9 mouse cellular contexts compared by ENCODE assay signal in the genomic region with DNA sequence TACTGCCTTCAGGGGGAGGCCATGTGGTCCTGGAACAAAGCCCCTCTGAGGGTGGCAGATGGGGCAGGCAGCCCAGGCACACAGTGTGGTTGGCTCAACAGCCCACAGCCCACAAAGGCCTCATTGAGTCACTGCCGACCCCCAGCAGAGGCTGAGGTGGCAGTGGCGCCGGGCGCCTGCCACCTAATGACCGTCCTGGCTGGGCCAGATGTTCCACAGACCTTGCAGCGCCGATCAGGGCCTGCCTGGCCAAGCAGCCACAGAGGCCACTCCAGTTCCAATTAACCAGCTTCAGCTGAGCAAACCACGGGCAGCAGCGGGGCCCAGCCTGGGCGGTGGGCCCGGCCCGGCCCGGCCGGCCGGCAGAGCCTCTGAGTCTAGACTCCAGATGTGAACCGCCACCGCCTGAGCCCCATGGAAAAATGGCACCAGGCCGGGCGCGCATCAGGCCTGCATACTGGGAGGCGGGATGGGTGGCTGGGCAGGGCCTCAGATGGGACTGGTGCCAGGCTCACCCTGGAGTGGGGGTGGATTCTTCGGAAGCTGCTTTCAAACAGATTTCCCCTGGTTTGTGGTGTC. TPM values are rescaled to one million over a fixed set of nuclear protein-coding genes. Genes with fewer than 3 reads are reported as not detected.
DNase-seq lines count a peak whose midpoint lies in the region; ATAC-seq and TF ChIP-seq lines count a peak whose summit lies in the region.
"Had no signal": no experiment of that assay in that cellular context is flagged by ENCODE, and none has a peak within 500 bp of the region (broad histone marks: within the 10 kb centered on the region; RNA-seq: fewer than 3 reads in every experiment).

No protein-coding gene starts in this region.

- no peaks in the 10 kb centered on the region for H3K27me3 ChIP-seq in embryonic facial prominence, embryonic 12.5 days
- no peaks in the 10 kb centered on the region for H3K27me3 ChIP-seq in heart, adult 2 months (ENCODE audit: control insufficient read depth, insufficient read depth, low read length)
- no peaks in the 10 kb centered on the region for H3K27me3 ChIP-seq in limb, embryonic 10.5 days (ENCODE audit: low read depth, poor library complexity, severe bottlenecking)

- intact Hi-C loops in heart, adult 2 months (cut with DNase I): no loop called here

- ATAC-seq in embryonic facial prominence, embryonic 12.5 days (ENCODE audit: insufficient number of reproducible peaks, insufficient read depth, low FRiP score, low TSS enrichment): peak; percentile 53
- no peak for ATAC-seq in megakaryocyte, adult 5-6 weeks (ENCODE audit: poor library complexity, severe bottlenecking)

- peak; percentile 75 to 82 for DNase-seq in adrenal gland, adult (ENCODE audit: inconsistent age in 2 of 2, low spot score in 1 of 2)
- no peak for DNase-seq in adrenal gland, postnatal 4 days (ENCODE audit: low spot score in 2 of 2)
- peak; percentile 77 to 78 for DNase-seq in heart, adult 2 months
- DNase-seq in kidney, adult 18-20 months: peak; percentile 69
- peak; percentile 85 for DNase-seq in limb, embryonic 10.5 days (ENCODE audit: low spot score)
- DNase-seq in neural tube, embryonic 10.5 days (ENCODE audit: extremely low spot score, low spot score): peak; percentile 44

- H3K79me2 ChIP-seq in heart, adult 2 months (replicated peaks; ENCODE audit: control insufficient read depth, insufficient read depth, low read length): no peaks in the 10 kb centered on the region

- H3K4me2 ChIP-seq in embryonic facial prominence, embryonic 12.5 days (replicated peaks): 0 out of 2 replicates have a peak overlapping the region, but pooled peaks have one; percentile 1

- peak overlapping the region; percentile 96 for H3K27ac ChIP-seq in embryonic facial prominence, embryonic 12.5 days
- peak overlapping the region; percentile 91 for H3K27ac ChIP-seq in heart, adult 2 months
- H3K27ac ChIP-seq in limb, embryonic 10.5 days: peak overlapping the region; percentile 94

- peaks cover 49% of the 10 kb centered on the region for H3K36me3 ChIP-seq in embryonic facial prominence, embryonic 12.5 days
- H3K36me3 ChIP-seq in heart, adult 2 months (ENCODE audit: control insufficient read depth, insufficient read depth, low read length): peaks cover 3% of the 10 kb centered on the region
- H3K36me3 ChIP-seq in limb, embryonic 10.5 days: peaks cover 73% of the 10 kb centered on the region

- H3K4me1 ChIP-seq in embryonic facial prominence, embryonic 12.5 days: peaks cover 30% of the 10 kb centered on the region
- peaks cover 16% of the 10 kb centered on the region for H3K4me1 ChIP-seq in heart, adult 2 months (ENCODE audit: control insufficient read depth, insufficient read depth, low read length)
- peaks cover 54% of the 10 kb centered on the region for H3K4me1 ChIP-seq in limb, embryonic 10.5 days

- no peaks in the 10 kb centered on the region for H3K9me3 ChIP-seq in embryonic facial prominence, embryonic 12.5 days
- H3K9me3 ChIP-seq in limb, embryonic 10.5 days (replicated peaks): no peaks in the 10 kb centered on the region

- TF ChIP-seq POLR2A in heart, adult 2 months (IDR thresholded peaks at IDR 0.05; ENCODE audit: insufficient read depth, low read depth, low read length): no peak; the same call in 1 of the 2 replicates

- no peak overlapping the region for H3K4me3 ChIP-seq in embryonic facial prominence, embryonic 12.5 days
- no peak overlapping the region for H3K4me3 ChIP-seq in heart, adult 2 months
- peak overlapping the region; percentile 30 for H3K4me3 ChIP-seq in limb, embryonic 10.5 days
- H3K4me3 ChIP-seq: erythroblast, embryonic 14.5 days had no signal

- no peak for TF ChIP-seq EP300 in heart, adult 2 months (IDR thresholded peaks at IDR 0.05; ENCODE audit: insufficient read depth, low read depth, low read length)

- 38% methylated on average over 22 of the region's 22 CpGs for WGBS in embryonic facial prominence, embryonic 12.5 days
- 61% methylated on average over 22 of the region's 22 CpGs for WGBS in heart, adult 2 months
- 47% methylated on average over 22 of the region's 22 CpGs for WGBS in limb, embryonic 10.5 days

- 0 out of 2 replicates have a peak overlapping the region, but pooled peaks have one; percentile 15 for H3K9ac ChIP-seq in embryonic facial prominence, embryonic 12.5 days
- peak overlapping the region; percentile 45 for H3K9ac ChIP-seq in heart, adult 2 months (ENCODE audit: low read depth, low read length)

- no peak for TF ChIP-seq CTCF in heart, adult 2 months (IDR thresholded peaks at IDR 0.05)

RNA-seq across cellular contexts. Expression of a gene that starts 19.2 kb away (rescaled TPM):
- 10 to 100 TPM; 26.7 to 27.4 TPM for total RNA-seq in adrenal gland, postnatal 4 days (2021)
- 36.4 and 38.9 TPM in 2 replicates for polyA plus RNA-seq in embryonic facial prominence, embryonic 12.5 days (2016; fragmentation: Nextera tagmentation; extraction: Ambion mirVana)
- 10 to 100 TPM; 14.8 to 18.2 TPM for total RNA-seq in heart, adult 2 months (2021)
- polyA plus RNA-seq in heart, adult 2 months (2012; rRNA removed): 8.6 and 12.1 TPM in 2 replicates
- polyA plus RNA-seq in limb, embryonic 10.5 days (2016; fragmentation: Nextera tagmentation; extraction: Ambion mirVana): 38.0 and 43.9 TPM in 2 replicates
- 8.4 and 9.3 TPM in 2 replicates for total RNA-seq in megakaryocyte, adult 5-6 weeks (2015)
- total RNA-seq in megakaryocyte, adult 5-6 weeks (2017): 7.1 and 8.3 TPM in 2 replicates

RNA-seq across cellular contexts. Expression of a gene that starts 30.0 kb away (rescaled TPM):
- total RNA-seq in adrenal gland, postnatal 4 days (2021): 100 to 1,000 TPM; 103 to 129 TPM
- polyA plus RNA-seq in embryonic facial prominence, embryonic 12.5 days (2016; fragmentation: Nextera tagmentation; extraction: Ambion mirVana): 168 and 170 TPM in 2 replicates
- 10 to 100 TPM; 56.5 to 59.8 TPM for total RNA-seq in heart, adult 2 months (2021)
- 74.7 and 113 TPM in 2 replicates for polyA plus RNA-seq in heart, adult 2 months (2012; rRNA removed)
- 132 and 178 TPM in 2 replicates for polyA plus RNA-seq in limb, embryonic 10.5 days (2016; fragmentation: Nextera tagmentation; extraction: Ambion mirVana)
- total RNA-seq in megakaryocyte, adult 5-6 weeks (2015): 28.4 and 48.3 TPM in 2 replicates
- total RNA-seq in megakaryocyte, adult 5-6 weeks (2017): 35.0 and 40.1 TPM in 2 replicates

RNA-seq across cellular contexts. Expression of a gene that starts 36.8 kb away (rescaled TPM):
- total RNA-seq in adrenal gland, postnatal 4 days (2021): 100 to 1,000 TPM; 138 to 140 TPM
- polyA plus RNA-seq in embryonic facial prominence, embryonic 12.5 days (2016; fragmentation: Nextera tagmentation; extraction: Ambion mirVana): 129 and 131 TPM in 2 replicates
- total RNA-seq in heart, adult 2 months (2021): 10 to 100 TPM; 33.9 to 37.6 TPM
- polyA plus RNA-seq in heart, adult 2 months (2012; rRNA removed): 42.9 and 43.5 TPM in 2 replicates
- polyA plus RNA-seq in limb, embryonic 10.5 days (2016; fragmentation: Nextera tagmentation; extraction: Ambion mirVana): 104 and 118 TPM in 2 replicates
- 165 and 166 TPM in 2 replicates for total RNA-seq in megakaryocyte, adult 5-6 weeks (2015)
- 100 and 109 TPM in 2 replicates for total RNA-seq in megakaryocyte, adult 5-6 weeks (2017)

RNA-seq across cellular contexts. Expression of a gene that starts 47.9 kb away (rescaled TPM):
- total RNA-seq in adrenal gland, postnatal 4 days (2021): 1 to 10 TPM; 4.2 to 4.9 TPM
- polyA plus RNA-seq in embryonic facial prominence, embryonic 12.5 days (2016; fragmentation: Nextera tagmentation; extraction: Ambion mirVana): 14.3 and 14.5 TPM in 2 replicates
- 10 to 100 TPM; 12.1 to 18.0 TPM for total RNA-seq in heart, adult 2 months (2021)
- polyA plus RNA-seq in heart, adult 2 months (2012; rRNA removed): 12.0 and 13.2 TPM in 2 replicates
- polyA plus RNA-seq in limb, embryonic 10.5 days (2016; fragmentation: Nextera tagmentation; extraction: Ambion mirVana): 11.2 and 18.4 TPM in 2 replicates
- total RNA-seq in megakaryocyte, adult 5-6 weeks (2015): 0.20 and 0.55 TPM in 2 replicates
- 0.41 TPM in 1 of 2 replicates, not detected in the other for total RNA-seq in megakaryocyte, adult 5-6 weeks (2017)
- polyA plus RNA-seq: erythroblast, embryonic 14.5 days had no signal

Comparison
In these comparisons a context has a peak if more than half of its experiments do, and no peak if none do; other contexts are left out.
1. DNase-seq: peak in adrenal gland, adult (2 of 2), heart, adult 2 months (2 of 2), kidney, adult 18-20 months (single experiment), limb, embryonic 10.5 days (single experiment) and neural tube, embryonic 10.5 days (single experiment); none in adrenal gland, postnatal 4 days (0 of 2).
2. Peak in every context shown above with its lines, with median percentiles within 50 percentile points of each other: H3K27ac ChIP-seq.